Mouse (Mus musculus): ENCODE results near the gene Btf3. TPM values are rescaled to one million over a fixed set of nuclear protein-coding genes. Genes with fewer than 3 reads are reported as not detected.

Btf3 gene
- total and polyA plus RNA-seq, 3 experiments: 227 to 1,291 (median 1,152) TPM

GRCm38 (mm10) chr13:98358424-98359181, 41.8 kb upstream of the Btf3 start:
- TF ChIP-seq MXI1 (IDR thresholded peaks at IDR 0.05; ENCODE audit: low read depth, low read length) (no peak), POLR2AphosphoS5 (IDR thresholded peaks at IDR 0.05; ENCODE audit: borderline replicate concordance, low read depth, low read length) (no peak), HCFC1 (IDR thresholded peaks at IDR 0.05; ENCODE audit: low read depth, low read length) (no peak), TCF12 (IDR thresholded peaks at IDR 0.05; ENCODE audit: low read depth, low read length) (no peak), MAZ (IDR thresholded peaks at IDR 0.05; ENCODE audit: low read depth, low read length) (no peak), ZNF384 (IDR thresholded peaks at IDR 0.05; ENCODE audit: low read depth, low read length) (no peak), ZC3H11A (IDR thresholded peaks at IDR 0.05; ENCODE audit: low read depth, low read length) (no peak), MYC (IDR thresholded peaks at IDR 0.05; ENCODE audit: low read depth, low read length) (no peak), TAL1 (IDR thresholded peaks at IDR 0.05; ENCODE audit: low read length) (no peak), CHD1 (IDR thresholded peaks at IDR 0.05; ENCODE audit: low read depth, low read length) (no peak), CTCF (IDR thresholded peaks at IDR 0.05 in 2 of 3, conservative IDR thresholded peaks at IDR 0.05 in 1 of 3; ENCODE audit: control insufficient read depth in 1 of 3, insufficient read depth in 1 of 3, low read depth in 2 of 3, low read length in 3 of 3, poor library complexity in 1 of 3, severe bottlenecking in 1 of 3) (no peak), MEF2A (IDR thresholded peaks at IDR 0.05; ENCODE audit: extremely low read depth, insufficient replicate concordance, low read depth, low read length, poor library complexity, severe bottlenecking) (no peak), RAD21 (IDR thresholded peaks at IDR 0.05; ENCODE audit: low read depth, low read length) (no peak), GABPA (IDR thresholded peaks at IDR 0.05; ENCODE audit: low read depth, low read length) (no peak), USF1 (IDR thresholded peaks at IDR 0.05; ENCODE audit: low read depth, low read length) (no peak), KAT2A (conservative IDR thresholded peaks at IDR 0.05; ENCODE audit: low read depth, low read length) (no peak), SIN3A (IDR thresholded peaks at IDR 0.05; ENCODE audit: low read length) (no peak), NELFE (IDR thresholded peaks at IDR 0.05; ENCODE audit: low read depth, low read length) (no peak)
- no peaks in the 10 kb centered on the region for H3K79me2 ChIP-seq (ENCODE audit: control insufficient read depth, insufficient read depth, low read length, poor library complexity)
- H3K27me3 ChIP-seq (ENCODE audit: control insufficient read depth in 1 of 2, insufficient read depth in 2 of 2, low read length in 2 of 2): no peaks in the 10 kb centered on the region
- H3K9me3 ChIP-seq (replicated peaks; ENCODE audit: insufficient read depth, low read length): no peaks in the 10 kb centered on the region
- no peaks in the 10 kb centered on the region for H3K4me1 ChIP-seq (ENCODE audit: control insufficient read depth in 1 of 2, insufficient read depth in 2 of 2, low read length in 2 of 2)
- H3K4me3 ChIP-seq (ENCODE audit: control insufficient read depth in 1 of 2, insufficient read depth in 1 of 2, low read depth in 2 of 2, low read length in 2 of 2): no peak overlapping the region
- no peak for DNase-seq (ENCODE audit: low read depth, low spot score)
- no peak overlapping the region for H3K27ac ChIP-seq (ENCODE audit: control insufficient read depth, low read depth, low read length)
- H3K36me3 ChIP-seq (ENCODE audit: control insufficient read depth in 1 of 2, insufficient read depth in 2 of 2, low read length in 2 of 2): no peaks in the 10 kb centered on the region
- H3K9ac ChIP-seq (ENCODE audit: control insufficient read depth, low read depth, low read length, poor library complexity, severe bottlenecking): no peak overlapping the region

Measured in MEL (cell line).